Mouse (Mus musculus): ENCODE measurements around the gene Obox1. TPM values are rescaled to one million over a fixed set of nuclear protein-coding genes. Genes with fewer than 3 reads are reported as not detected.
"Not testable (repeated sequence)": the region's sequence is repeated elsewhere in the genome, so short reads cannot be mapped to it uniquely, and the experiment has no call there.

Gene Obox1
- not detected in 2 replicates for polyA plus RNA-seq (2012; rRNA removed)

DNA sequence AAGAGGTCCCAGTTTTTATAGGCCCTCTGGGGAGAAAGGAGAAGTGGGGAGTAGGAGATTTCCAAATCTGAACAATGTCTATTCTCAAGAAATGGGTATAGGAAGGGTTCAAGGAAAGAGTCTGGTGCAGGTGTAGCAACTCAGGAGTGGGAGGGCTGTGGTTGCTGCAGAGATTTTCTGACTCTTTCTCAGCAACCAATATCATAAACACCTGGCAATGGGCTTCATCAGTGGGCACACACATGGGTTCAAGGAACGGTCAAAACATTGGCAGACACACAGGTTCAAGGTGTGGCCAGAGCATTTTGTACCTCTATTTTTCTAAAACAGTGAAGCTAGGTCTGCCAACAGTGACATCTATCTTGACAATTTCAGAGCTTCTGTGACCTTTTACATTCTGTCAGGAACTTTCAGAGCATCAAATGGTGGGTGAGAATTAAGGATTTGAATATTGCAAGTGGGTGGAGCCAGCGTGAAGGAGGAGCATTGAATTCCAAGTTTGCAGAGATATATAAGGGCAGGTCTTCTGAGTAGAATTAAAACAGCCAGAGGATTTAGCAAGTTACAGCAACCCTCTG is at the start of gene Obox1, which contains the start of gene Obox2:
Obox1 (plus strand) TSS at position 528 of the 578 bp plus-strand sequence.
Obox2 (plus strand) TSS at position 301 of the 578 bp plus-strand sequence.
- not testable (repeated sequence) for DNase-seq (ENCODE audit: low read depth)

- DNase-seq (ENCODE audit: low read depth) = not testable (repeated sequence)
These were observed 10.6 kb downstream of the Obox1 start for GRCm38 (mm10) chr7:15399147-15399874.

DNA sequence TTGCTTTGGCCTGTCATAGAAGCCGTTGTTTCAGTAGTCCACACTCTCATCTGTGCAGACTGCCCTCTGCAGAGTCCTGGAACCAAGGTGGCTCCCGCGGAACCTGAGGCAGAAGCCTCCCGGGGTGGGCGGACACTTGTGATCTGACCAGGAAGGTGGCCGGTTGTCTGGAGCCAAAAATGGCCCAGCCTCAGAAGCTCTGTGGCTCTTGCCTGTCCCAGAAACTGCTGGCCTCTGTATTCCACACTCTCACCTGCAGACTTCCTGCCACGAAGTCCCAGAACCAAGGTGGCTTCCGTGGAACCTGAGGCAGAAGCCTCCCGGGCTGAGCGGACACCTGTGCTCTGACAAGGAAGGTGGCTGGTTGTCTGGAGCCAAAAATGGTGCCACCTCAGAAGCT is 18.1 kb downstream of the Obox1 start:
- not testable (repeated sequence) for DNase-seq (ENCODE audit: low read depth)

DNA sequence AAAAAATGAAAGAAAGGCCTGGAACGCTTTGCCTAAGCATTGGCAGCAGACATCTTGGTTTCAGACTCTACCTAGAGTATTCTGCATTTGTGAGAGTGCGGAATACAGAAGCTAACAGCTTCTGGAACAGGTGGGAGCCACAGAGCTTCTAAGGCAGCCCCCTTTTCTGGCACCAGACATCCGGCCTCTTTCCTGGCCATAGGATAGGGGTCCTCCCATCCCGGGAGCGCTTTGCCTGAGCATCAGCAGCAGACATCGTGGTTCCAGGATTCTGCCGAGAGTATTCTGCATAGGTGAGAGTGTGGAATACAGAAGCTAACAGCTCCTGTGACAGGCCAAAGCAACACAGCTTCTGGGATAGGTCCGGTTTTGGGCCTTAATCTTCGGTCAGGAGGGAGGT is 29.3 kb downstream of the Obox1 start:
- not testable (repeated sequence) for DNase-seq (ENCODE audit: low read depth)

DNA sequence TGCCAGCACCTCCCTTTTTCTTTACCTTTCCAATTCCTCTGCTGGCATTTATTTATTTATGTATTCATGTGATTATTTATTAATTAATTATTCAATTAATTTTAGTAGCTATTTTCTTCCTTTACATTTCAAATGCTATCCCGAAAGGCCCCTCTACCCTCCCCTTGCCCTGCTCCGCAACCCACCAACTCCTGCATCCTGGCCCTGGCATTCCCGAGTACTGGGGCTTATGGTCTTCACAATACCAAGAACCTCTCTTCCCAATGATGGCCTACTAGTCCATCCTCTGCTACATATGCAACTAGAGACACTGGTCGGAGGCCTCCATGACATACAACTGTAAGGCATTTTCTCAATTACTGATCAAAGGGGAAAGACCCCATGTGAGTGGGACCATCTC is 36.8 kb downstream of the Obox1 start:
- DNase-seq (ENCODE audit: low read depth) = not testable (repeated sequence)

DNA sequence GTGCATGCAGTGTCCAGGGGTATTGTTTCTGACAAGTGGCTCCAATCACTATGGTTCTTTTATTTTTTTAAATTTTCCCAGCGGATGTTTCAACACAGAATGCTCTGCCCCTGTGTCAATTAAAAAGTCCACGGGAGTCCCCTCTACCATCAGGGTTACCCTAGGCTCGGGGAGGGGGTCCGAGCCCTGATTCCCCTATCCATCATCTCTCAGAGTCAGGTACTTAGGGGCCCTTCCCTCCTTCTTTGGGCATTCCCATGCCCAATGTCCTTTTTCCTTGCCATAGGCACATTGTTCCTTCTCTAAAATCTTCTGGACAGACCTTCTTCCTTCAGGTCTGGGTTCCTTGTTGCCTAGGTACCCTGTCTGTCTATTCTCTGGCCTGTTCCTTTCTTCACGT is 120.7 kb downstream of the Obox1 start:
- not testable (repeated sequence) for DNase-seq (ENCODE audit: low read depth)

Other genes with a start within 250 kb of the Obox1 start
- gene Obox2, start 227 bp upstream of the Obox1 start, polyA plus RNA-seq (2012; rRNA removed) = not detected in 2 replicates